Mouse (Mus musculus) layer of hippocampus, adult 2 months (tissue): Measurements from ENCODE around the gene Dock2. TPM values are rescaled to one million over a fixed set of nuclear protein-coding genes. Genes with fewer than 3 reads are reported as not detected.

ENCODE experiments used
- DNase-seq, 2 experiments: peaks; one replicate each; pipeline ENCODE4 v3.0.0; 2022; ENCODE audit warnings: low spot score in 2 of 2
- H3K27ac ChIP-seq: fragments of 200-600 bp; 2 replicates; pipeline ENCODE4 v1.8.1; 2022
- H3K4me3 ChIP-seq: fragments of 200-600 bp; 2 replicates; pipeline ENCODE4 v1.8.1; 2022; ENCODE audit warnings: mild to moderate bottlenecking
- CTCF ChIP-seq: fragments of 200-600 bp; conservative IDR thresholded peaks from 2 replicates; pipeline ENCODE4 v1.8.1; 2022; ENCODE audit warnings: antibody characterized with exemption, mild to moderate bottlenecking, moderate library complexity
- total RNA-seq, 2 experiments: library from RNA; stranded (reverse); gene quantifications; 2 replicates each; pipeline ENCODE4 v1.2.3; 2021

Dock2 gene
- total RNA-seq, 2 experiments from 2014 or later = 3.1 to 3.4 TPM

DNA sequence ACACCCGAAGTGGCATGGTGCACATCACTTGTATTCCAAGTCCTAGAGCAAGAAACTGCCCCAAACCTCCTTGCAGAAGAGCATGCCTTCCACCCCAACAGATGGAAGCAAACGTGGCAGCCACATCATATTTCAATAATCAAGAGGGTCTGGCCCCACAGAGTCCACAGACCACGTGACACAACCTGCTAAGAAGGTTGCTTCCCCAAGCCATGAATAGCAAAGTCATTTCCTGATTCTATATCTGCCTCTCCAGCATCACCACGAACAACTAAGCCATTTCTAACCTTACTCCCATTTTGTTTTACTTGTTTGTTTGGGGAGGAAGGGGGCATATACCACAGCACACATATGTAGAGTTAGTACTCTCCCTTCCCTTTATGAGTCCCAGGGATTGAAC is 399.5 kb downstream of the Dock2 start:
- no peak for DNase-seq
- TF ChIP-seq CTCF = no peak

DNA sequence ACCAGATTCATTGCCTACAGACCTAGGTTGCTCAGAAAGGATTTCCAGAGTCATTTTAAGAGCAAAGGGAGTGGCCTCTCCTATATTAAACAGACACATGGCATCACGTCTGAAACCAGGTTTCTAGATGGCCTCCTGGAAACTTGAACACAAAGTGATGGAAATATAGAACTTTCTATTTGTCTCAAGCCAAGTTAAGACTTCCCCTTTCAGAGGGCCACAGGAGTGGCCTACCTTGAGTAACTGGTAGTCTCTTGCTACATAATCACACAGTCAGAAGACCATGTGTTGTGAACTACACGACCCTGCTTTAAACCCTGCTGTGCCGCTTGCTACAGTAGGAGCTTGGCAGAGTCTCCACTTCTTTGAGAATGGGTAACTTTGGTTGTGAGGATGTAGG is 400.2 kb downstream of the Dock2 start:
- no peak overlapping the region for H3K4me3 ChIP-seq
- H3K27ac ChIP-seq = no peak overlapping the region
- no peak for TF ChIP-seq CTCF
- no peak for DNase-seq

More for the DNA sequence above, 399.5 kb downstream of the Dock2 start:
- no peak overlapping the region for H3K4me3 ChIP-seq
- H3K27ac ChIP-seq = no peak overlapping the region

GRCm38 (mm10) chr11:34377649-34378048 is 406.0 kb downstream of the Dock2 start:
- Histone ChIP-seq H3K27ac (no peak overlapping the region), H3K4me3 (no peak overlapping the region)
- no peak for DNase-seq
- TF ChIP-seq CTCF = no peak

- no peak overlapping the region for H3K27ac ChIP-seq
- TF ChIP-seq CTCF = no peak
- no peak for DNase-seq
- no peak overlapping the region for H3K4me3 ChIP-seq
Observed at GRCm38 (mm10) chr11:34375557-34375956, 408.1 kb downstream of the Dock2 start.

- TF ChIP-seq CTCF = no peak
- DNase-seq = no peak
- H3K27ac ChIP-seq = no peak overlapping the region
- H3K4me3 ChIP-seq = no peak overlapping the region
Observed at GRCm38 (mm10) chr11:34372224-34372623, 411.5 kb downstream of the Dock2 start.

- no peak overlapping the region for H3K27ac ChIP-seq
- H3K4me3 ChIP-seq = no peak overlapping the region
- TF ChIP-seq CTCF = no peak
- DNase-seq = no peak
Observed at GRCm38 (mm10) chr11:34356109-34356508, 427.6 kb downstream of the Dock2 start.

- H3K4me3 ChIP-seq = no peak overlapping the region
- no peak overlapping the region for H3K27ac ChIP-seq
- TF ChIP-seq CTCF = no peak
- DNase-seq = no peak
Observed at GRCm38 (mm10) chr11:34355406-34355805, 428.3 kb downstream of the Dock2 start.

DNA sequence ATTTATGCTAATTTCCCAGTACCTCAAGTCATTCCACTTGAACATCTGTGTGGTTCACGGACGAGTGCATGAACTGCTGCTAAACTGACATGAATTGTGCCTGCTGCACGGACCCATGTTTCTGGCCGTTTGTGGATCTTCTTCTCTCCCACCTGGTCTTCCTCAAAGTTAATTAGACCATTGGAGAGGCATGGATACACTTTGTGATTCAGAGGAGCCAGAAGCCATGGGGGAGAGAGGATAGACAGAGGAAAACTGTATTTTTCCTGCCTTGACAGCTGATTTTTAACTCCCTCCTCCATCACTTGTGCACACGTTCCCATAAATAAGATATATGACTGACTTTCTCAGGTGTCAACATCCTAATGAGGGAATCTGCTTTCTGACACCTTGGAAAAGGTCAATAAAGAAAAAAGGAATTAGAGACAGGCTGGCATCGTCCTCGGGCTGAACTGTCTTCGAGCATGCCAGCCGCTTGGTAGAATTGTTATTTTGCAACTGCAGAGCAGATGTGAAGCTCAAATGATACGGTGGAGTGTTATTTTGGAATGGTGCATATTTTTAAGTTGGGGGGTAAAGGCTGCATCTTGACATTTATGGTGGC is 434.1 kb downstream of the Dock2 start:
- TF ChIP-seq CTCF = no peak
- H3K27ac ChIP-seq = no peak overlapping the region
- H3K4me3 ChIP-seq = no peak overlapping the region
- no peak for DNase-seq

- DNase-seq = peak; percentile 70 to 80
- Histone ChIP-seq H3K27ac (no peak overlapping the region), H3K4me3 (no peak overlapping the region)
- no peak for TF ChIP-seq CTCF
Observed at GRCm38 (mm10) chr11:34348287-34348918, 435.3 kb downstream of the Dock2 start.

GRCm38 (mm10) chr11:34344310-34344709 is 439.4 kb downstream of the Dock2 start:
- Histone ChIP-seq H3K4me3 (no peak overlapping the region), H3K27ac (no peak overlapping the region)
- no peak for DNase-seq
- no peak for TF ChIP-seq CTCF

- Histone ChIP-seq H3K4me3 (no peak overlapping the region), H3K27ac (no peak overlapping the region)
- TF ChIP-seq CTCF = no peak
- no peak for DNase-seq
Observed at GRCm38 (mm10) chr11:34343742-34344307, 439.9 kb downstream of the Dock2 start.

GRCm38 (mm10) chr11:34339693-34340092 is 444.0 kb downstream of the Dock2 start:
- Histone ChIP-seq H3K4me3 (no peak overlapping the region), H3K27ac (no peak overlapping the region)
- DNase-seq = no peak
- TF ChIP-seq CTCF = no peak

DNA sequence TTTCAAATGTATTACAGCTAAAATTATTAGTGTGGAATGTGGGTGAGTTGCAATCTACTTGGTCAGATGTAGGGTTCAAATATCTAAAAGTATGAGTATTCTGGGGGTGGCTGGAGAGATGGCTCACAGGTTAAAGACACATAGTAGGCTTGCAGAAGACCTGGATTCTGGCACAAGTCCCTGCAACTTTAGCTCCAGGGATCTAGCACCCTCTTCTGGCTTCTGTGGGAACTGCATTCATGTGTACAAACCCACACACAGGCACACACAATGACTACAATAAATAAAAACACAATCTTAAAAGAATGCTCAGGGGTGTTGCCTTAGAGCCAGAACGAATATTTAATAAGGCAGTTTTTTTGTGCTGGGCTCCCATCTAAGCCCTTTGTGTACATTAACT is 445.8 kb downstream of the Dock2 start:
- no peak overlapping the region for H3K27ac ChIP-seq
- peak; percentile 68 for TF ChIP-seq CTCF
- no peak for DNase-seq
- H3K4me3 ChIP-seq = no peak overlapping the region
